Mouse (Mus musculus) spleen, adult 2 months (tissue): ENCODE results near the gene Pdlim7. TPM values are rescaled to one million over a fixed set of nuclear protein-coding genes. Genes with fewer than 3 reads are reported as not detected.

Experiments used
- DNase-seq, 2 experiments: peaks; one replicate each; pipeline versions ENCODE4 v3.0.0 to v3.0.0-alpha.2; 2012 to 2021; ENCODE audit warnings: low spot score in 2 of 2, low read depth in 1 of 2
- H3K27ac ChIP-seq: fragments of 200-500 bp; 2 replicates; pipeline ENCODE4 v1.5.1; 2012; ENCODE audit warnings: low read length, inconsistent platforms; ENCODE audit not compliant: insufficient read depth
- H3K27me3 ChIP-seq: fragments of 200-500 bp; 2 replicates; pipeline ENCODE4 v1.6.1; 2012; ENCODE audit warnings: mild to moderate bottlenecking, moderate library complexity, low read length, inconsistent platforms; ENCODE audit not compliant: control insufficient read depth, insufficient read depth
- H3K36me3 ChIP-seq: fragments of 200-500 bp; 2 replicates; pipeline ENCODE4 v1.6.1; 2012; ENCODE audit warnings: mild to moderate bottlenecking, low read length, inconsistent platforms; ENCODE audit not compliant: control insufficient read depth, insufficient read depth
- H3K4me1 ChIP-seq: fragments of 200-500 bp; 2 replicates; pipeline ENCODE4 v1.6.1; 2011; ENCODE audit warnings: inconsistent platforms; ENCODE audit not compliant: control insufficient read depth, insufficient read depth, insufficient read length
- H3K4me3 ChIP-seq: fragments of 200-500 bp; 2 replicates; pipeline ENCODE4 v1.5.1; 2011; ENCODE audit warnings: mild to moderate bottlenecking, inconsistent platforms; ENCODE audit not compliant: insufficient read depth, insufficient read length; ENCODE audit errors: extremely low read depth
- CTCF ChIP-seq: fragments of 200-500 bp; IDR thresholded peaks from 2 replicates; pipeline ENCODE4 v1.5.1; 2011; ENCODE audit warnings: mild to moderate bottlenecking, inconsistent platforms; ENCODE audit not compliant: insufficient read depth, insufficient read length, insufficient replicate concordance; ENCODE audit errors: extremely low read depth
- POLR2A ChIP-seq: fragments of 200-500 bp; IDR thresholded peaks from 2 replicates; pipeline ENCODE4 v1.6.1; 2011; ENCODE audit warnings: low read depth, low read length, inconsistent platforms
- WGBS: fragments of 180-500 bp; shearing (Covaris S2); methylation state at CpG from one replicate; pipeline ENCODE4 v1.1.7; 2018; 5-methylcytosine and 5-hydroxymethylcytosine counted together
- polyA plus RNA-seq: library from polyadenylated mRNA; depleted of rRNA; stranded (reverse); fragments of >200 nt; gene quantifications from 2 replicates; pipeline ENCODE4 v1.2.3, GENCODE M21; 2012

Gene Pdlim7
- polyA plus RNA-seq, 1 experiment = 38.3 TPM

DNA sequence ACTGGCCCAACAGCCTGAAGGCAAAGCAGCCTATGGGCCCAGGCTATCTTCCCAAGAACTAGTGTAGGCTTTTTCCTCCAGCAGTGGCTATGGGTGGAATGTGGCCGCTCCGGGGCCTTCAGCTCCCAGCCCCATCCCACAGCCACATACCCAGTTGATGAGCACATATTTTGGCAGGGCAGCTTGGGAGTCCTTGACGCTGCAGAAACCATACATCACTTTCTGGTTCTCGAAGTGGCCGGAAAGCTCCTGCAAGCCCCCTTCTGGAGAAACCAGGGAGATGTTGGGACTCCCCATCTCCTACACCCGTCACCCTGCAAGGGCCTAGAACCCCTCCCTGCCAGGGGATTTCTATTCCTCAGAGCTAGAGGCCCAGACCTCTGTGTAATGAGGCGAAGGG is 30.9 kb downstream of the Pdlim7 start:
- H3K36me3 ChIP-seq = no peaks in the 10 kb centered on the region
- no peak for TF ChIP-seq POLR2A
- peaks cover 12% of the 10 kb centered on the region for H3K4me1 ChIP-seq
- 82% methylated on average over 7 of the region's 7 CpGs for WGBS
- H3K4me3 ChIP-seq = no peak overlapping the region
- DNase-seq = no peak
- H3K27me3 ChIP-seq = peaks cover 11% of the 10 kb centered on the region
- H3K27ac ChIP-seq = peak overlapping the region; percentile 31; the same call in 1 of the 2 replicates

DNA sequence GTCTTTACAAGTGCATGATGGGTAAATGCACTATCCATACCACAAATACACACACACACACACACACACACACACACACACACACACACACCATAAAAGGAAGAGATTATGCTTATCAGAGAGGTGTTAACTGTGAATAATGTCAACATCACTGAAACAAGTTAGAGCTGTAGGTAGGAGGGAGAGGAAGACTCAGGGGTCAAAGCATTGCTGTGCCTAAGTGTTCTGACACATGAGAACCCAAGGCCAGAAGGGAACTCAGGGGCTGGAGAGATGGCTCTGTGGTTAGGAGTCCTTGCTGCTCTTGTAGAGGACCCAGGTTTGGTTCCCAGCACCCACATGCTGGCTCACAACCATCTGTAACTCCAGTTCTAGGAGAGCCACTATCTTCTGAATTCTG is 33.5 kb downstream of the Pdlim7 start:
- no peak for TF ChIP-seq CTCF
- TF ChIP-seq POLR2A = no peak
- no peaks in the 10 kb centered on the region for H3K27me3 ChIP-seq
- no peak overlapping the region for H3K27ac ChIP-seq
- peaks cover 10% of the 10 kb centered on the region for H3K4me1 ChIP-seq
- H3K36me3 ChIP-seq = no peaks in the 10 kb centered on the region
- DNase-seq = no peak
- no peak overlapping the region for H3K4me3 ChIP-seq

DNA sequence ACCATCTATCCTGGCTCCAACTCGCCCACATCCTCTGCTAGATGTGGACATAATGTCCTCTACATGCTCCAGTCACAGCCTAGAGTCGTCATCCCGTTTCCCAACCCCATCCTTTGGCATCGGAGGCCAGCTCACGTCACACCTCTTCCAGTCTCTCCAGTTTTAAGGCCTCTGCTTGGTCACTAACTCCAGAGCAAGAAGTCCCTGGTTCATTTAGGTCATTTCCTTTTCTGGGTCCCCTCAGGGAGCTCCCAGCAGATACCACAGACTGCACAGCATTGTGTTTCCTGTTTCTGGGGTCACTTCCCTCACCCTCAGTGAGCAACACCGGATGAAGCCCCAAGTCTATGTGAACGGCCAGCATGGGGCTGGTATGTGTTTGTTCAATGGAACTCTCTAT is 34.5 kb downstream of the Pdlim7 start:
- H3K36me3 ChIP-seq = no peaks in the 10 kb centered on the region
- TF ChIP-seq CTCF = no peak
- TF ChIP-seq POLR2A = no peak
- WGBS = 27% methylated on average over 7 of the region's 7 CpGs
- peak; percentile 39 to 55 for DNase-seq
- H3K27me3 ChIP-seq = no peaks in the 10 kb centered on the region
- H3K4me1 ChIP-seq = peaks cover 15% of the 10 kb centered on the region
- no peak overlapping the region for H3K27ac ChIP-seq
- H3K4me3 ChIP-seq = no peak overlapping the region

DNA sequence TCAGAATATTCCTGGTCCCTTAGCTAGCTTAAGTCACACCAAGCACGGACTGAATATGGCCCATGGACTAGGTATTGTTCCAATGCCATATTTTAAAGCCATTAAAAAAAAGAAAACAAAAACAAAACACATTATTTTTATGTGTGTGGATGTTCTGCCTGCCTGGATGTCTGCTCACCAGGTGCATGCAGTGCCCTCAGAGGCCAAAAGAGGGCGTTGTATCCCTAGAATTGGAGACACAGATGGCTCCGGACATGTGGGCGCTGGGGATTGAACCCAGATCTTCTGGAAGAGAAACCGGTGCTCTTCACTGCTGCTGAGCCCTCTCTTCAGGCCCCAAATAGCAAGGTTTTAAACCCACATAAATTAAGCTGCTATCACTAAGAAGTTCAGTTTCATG is 35.4 kb downstream of the Pdlim7 start:
- Histone ChIP-seq H3K4me1 (peaks cover 15% of the 10 kb centered on the region), H3K36me3 (no peaks in the 10 kb centered on the region), H3K27me3 (no peaks in the 10 kb centered on the region), H3K27ac (no peak overlapping the region), H3K4me3 (no peak overlapping the region)
- 59% methylated on average over 5 of the region's 5 CpGs for WGBS
- DNase-seq = no peak
- TF ChIP-seq POLR2A = no peak
- peak; percentile 37; the same call in 1 of the 2 replicates for TF ChIP-seq CTCF

DNA sequence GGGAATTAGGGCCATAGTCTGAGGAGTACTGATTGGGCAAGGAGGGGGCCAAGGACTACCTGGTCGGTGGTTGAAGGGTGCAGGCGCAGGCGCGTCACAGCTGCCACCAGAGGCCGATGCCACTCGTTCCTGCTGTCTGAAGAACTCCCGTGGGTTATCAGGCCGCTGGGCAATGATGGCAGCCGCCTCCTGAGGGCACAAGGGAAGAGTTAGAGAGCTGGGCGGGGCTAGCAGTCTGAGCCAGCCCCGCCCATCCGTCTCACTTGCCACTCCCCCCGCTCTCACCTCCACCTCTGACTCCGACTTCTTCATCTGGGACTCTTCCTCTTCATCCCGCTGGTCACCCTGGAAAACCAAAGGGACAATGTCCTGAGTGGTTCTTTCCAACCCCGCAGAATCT is 36.0 kb downstream of the Pdlim7 start:
- WGBS = 72% methylated on average over 16 of the region's 16 CpGs
- no peak overlapping the region for H3K27ac ChIP-seq
- H3K4me3 ChIP-seq = no peak overlapping the region
- TF ChIP-seq CTCF = no peak
- TF ChIP-seq POLR2A = no peak
- no peak for DNase-seq
- H3K4me1 ChIP-seq = peaks cover 18% of the 10 kb centered on the region
- H3K27me3 ChIP-seq = no peaks in the 10 kb centered on the region
- H3K36me3 ChIP-seq = no peaks in the 10 kb centered on the region

DNA sequence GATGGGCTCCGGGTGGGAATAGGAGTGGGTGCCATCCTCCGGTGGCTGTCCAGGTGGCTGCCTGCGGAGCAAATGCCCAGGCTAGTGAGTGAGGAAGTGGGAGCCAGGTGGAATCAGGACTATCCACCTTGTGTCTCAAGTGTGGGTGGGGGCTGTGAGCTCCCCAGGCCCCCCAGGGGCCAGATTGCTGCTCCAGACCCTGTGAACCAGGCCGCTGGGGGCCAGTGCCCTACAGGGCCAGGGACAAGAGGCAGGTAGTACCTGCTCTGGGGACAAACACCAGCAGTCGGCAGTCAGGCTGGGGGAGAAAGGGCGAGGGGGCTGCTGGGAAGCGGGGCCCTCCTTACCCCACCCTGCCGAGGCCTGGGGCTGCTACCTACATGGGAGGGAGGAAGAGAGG is 37.2 kb downstream of the Pdlim7 start:
- WGBS = 86% methylated on average over 8 of the region's 8 CpGs
- Histone ChIP-seq H3K27ac (no peak overlapping the region), H3K4me1 (peaks cover 26% of the 10 kb centered on the region), H3K27me3 (no peaks in the 10 kb centered on the region; the same call in 1 of the 2 replicates), H3K36me3 (no peaks in the 10 kb centered on the region), H3K4me3 (no peak overlapping the region)
- no peak for DNase-seq
- TF ChIP-seq CTCF (no peak), POLR2A (no peak)

DNA sequence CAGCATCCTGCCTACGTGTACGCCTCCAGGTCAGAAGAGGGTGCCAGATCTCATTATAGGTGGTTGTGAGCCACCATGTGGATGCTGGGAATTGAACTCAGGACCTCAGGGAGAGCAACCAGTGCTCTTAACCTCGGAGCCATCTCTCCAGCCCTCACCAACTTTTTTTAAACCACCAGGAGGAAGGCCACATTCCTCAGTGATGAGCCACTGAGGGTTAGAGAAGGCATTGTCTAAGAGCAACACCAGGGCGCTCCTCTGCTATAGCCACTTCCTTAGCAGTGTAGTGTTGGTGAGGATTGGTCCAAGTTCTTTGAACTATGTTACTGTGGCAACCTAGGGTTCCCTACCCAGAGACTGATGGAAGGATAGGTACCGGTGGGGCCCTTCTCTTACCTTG is 37.7 kb downstream of the Pdlim7 start:
- H3K36me3 ChIP-seq = no peaks in the 10 kb centered on the region
- WGBS = 89% methylated on average over 5 of the region's 5 CpGs

DNA sequence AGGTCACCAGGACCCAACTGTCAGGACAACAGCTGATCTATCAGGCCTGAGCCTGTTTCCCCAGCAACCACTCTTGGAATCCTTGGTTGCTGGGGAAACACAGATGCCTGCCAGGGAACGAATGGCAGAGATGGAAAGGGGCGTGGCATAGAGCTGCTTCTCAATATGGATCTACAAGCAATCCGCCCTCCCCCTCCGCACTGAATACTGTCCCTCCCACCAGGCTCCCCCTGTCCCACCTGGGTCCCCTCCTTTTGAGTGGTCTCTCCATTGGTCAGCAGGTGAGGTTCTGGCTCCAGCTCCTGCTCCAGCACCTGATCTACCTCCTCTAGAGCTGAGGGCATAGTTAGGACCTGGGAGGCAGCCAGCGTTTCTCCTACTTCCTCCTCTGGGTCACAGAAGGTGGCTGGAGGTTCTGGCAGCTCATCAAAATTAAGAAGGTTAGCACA is 38.8 kb downstream of the Pdlim7 start:
- 55% methylated on average over 5 of the region's 5 CpGs for WGBS
- Histone ChIP-seq H3K27me3 (no peaks in the 10 kb centered on the region; the same call in 1 of the 2 replicates), H3K4me1 (peaks cover 31% of the 10 kb centered on the region), H3K36me3 (no peaks in the 10 kb centered on the region), H3K27ac (no peak overlapping the region), H3K4me3 (no peak overlapping the region)
- TF ChIP-seq POLR2A (no peak), CTCF (no peak)
- DNase-seq = no peak

More for the DNA sequence above, 37.7 kb downstream of the Pdlim7 start:
- TF ChIP-seq POLR2A (no peak), CTCF (no peak)
- Histone ChIP-seq H3K27me3 (no peaks in the 10 kb centered on the region; the same call in 1 of the 2 replicates), H3K4me3 (no peak overlapping the region), H3K27ac (no peak overlapping the region), H3K4me1 (peaks cover 31% of the 10 kb centered on the region)
- no peak for DNase-seq
